Comparison of ENCODE assay signal across 15 mouse cellular contexts in genomic region chr12:100837208-100837607, GRCm38 (mm10). TPM values are rescaled to one million over a fixed set of nuclear protein-coding genes. Genes with fewer than 3 reads are reported as not detected.
DNase-seq lines count a peak whose midpoint lies in the region; ATAC-seq and TF ChIP-seq lines count a peak whose summit lies in the region.
"Had no signal": no experiment of that assay in that cellular context is flagged by ENCODE, and none has a peak within 500 bp of the region (broad histone marks: within the 10 kb centered on the region; RNA-seq: fewer than 3 reads in every experiment).

No protein-coding gene starts in this region.

- ATAC-seq in inflammation-experienced regulatory T-cells, adult 6 months = peak; percentile 91
- no peak for ATAC-seq in megakaryocyte-erythroid progenitor cell, adult 5-6 weeks (replicated peaks; ENCODE audit: low FRiP score, low TSS enrichment, poor library complexity, severe bottlenecking)

- peak overlapping the region; percentile 66 for H3K27ac ChIP-seq in spleen, adult 2 months (ENCODE audit: insufficient read depth, low read length)
- H3K27ac ChIP-seq: forebrain, embryonic 10.5 days; heart, embryonic 15.5 days; kidney, postnatal 0 days; limb, embryonic 12.5 days; midbrain, embryonic 12.5 days had no signal

- H3K36me3 ChIP-seq in spleen, adult 2 months (ENCODE audit: control insufficient read depth, insufficient read depth, low read length) = no peaks in the 10 kb centered on the region
- H3K36me3 ChIP-seq: forebrain, embryonic 10.5 days; heart, embryonic 15.5 days; limb, embryonic 12.5 days; midbrain, embryonic 12.5 days had no signal

- no peaks in the 10 kb centered on the region for H3K27me3 ChIP-seq in spleen, adult 2 months (ENCODE audit: control insufficient read depth, insufficient read depth, low read length)
- H3K27me3 ChIP-seq: heart, embryonic 15.5 days; limb, embryonic 12.5 days had no signal

- TF ChIP-seq POLR2A in spleen, adult 2 months (IDR thresholded peaks at IDR 0.05; ENCODE audit: low read depth, low read length) = peak; percentile 61

- 5% methylated on average over 3 of the region's 3 CpGs for WGBS in spleen, adult 2 months

- peaks cover 20% of the 10 kb centered on the region; the same call in 1 of the 2 replicates for H3K4me1 ChIP-seq in spleen, adult 2 months (ENCODE audit: control insufficient read depth, insufficient read depth, insufficient read length)
- H3K4me1 ChIP-seq: limb, embryonic 12.5 days had no signal

- H3K4me3 ChIP-seq in spleen, adult 2 months (ENCODE audit: extremely low read depth, insufficient read depth, insufficient read length) = peak overlapping the region; percentile 55
- H3K4me3 ChIP-seq: forebrain, embryonic 10.5 days; heart, embryonic 15.5 days; limb, embryonic 12.5 days; midbrain, embryonic 12.5 days had no signal

- TF ChIP-seq CTCF in spleen, adult 2 months (IDR thresholded peaks at IDR 0.05; ENCODE audit: extremely low read depth, insufficient read depth, insufficient read length, insufficient replicate concordance) = no peak

- DNase-seq in adrenal gland, postnatal 14 days = peak; percentile 12
- DNase-seq in adrenal gland, adult (ENCODE audit: inconsistent age in 2 of 2, low spot score in 1 of 2) = no peak
- DNase-seq in spleen, adult 2 months (ENCODE audit: low read depth in 1 of 2, low spot score in 2 of 2) = peak; percentile 25 to 61
- DNase-seq in spleen, postnatal 10 days (ENCODE audit: low spot score in 2 of 2) = no peak
- DNase-seq in gastrocnemius, postnatal 25 days = no peak
- no peak for DNase-seq in frontal cortex, postnatal 25 days (ENCODE audit: low spot score in 2 of 2)
- DNase-seq: adrenal gland, postnatal 10 days; cerebellum, adult 11-12 months had no signal

RNA-seq across cellular contexts. Expression of gene Dglucy, which starts 58.4 kb away (rescaled TPM):
- 11.3 and 13.1 TPM in 2 replicates for total RNA-seq in adrenal gland, postnatal 14 days (2021)
- polyA plus RNA-seq in spleen, adult 2 months (2012; rRNA removed) = 4.8 and 5.2 TPM in 2 replicates
- polyA plus RNA-seq in inflammation-experienced regulatory T-cells, adult 6 months (2017; shearing (Covaris generic)) = 10 to 100 TPM; 12.6 to 19.5 (median 14.1) TPM
- 10 to 100 TPM; 11.5 to 12.3 TPM for total RNA-seq in gastrocnemius, postnatal 25 days (2021)
- 1.2 and 4.7 TPM in 2 replicates for total RNA-seq in megakaryocyte-erythroid progenitor cell, adult 5-6 weeks (2014; fragmentation: Nextera tagmentation)
- total RNA-seq in megakaryocyte-erythroid progenitor cell, adult 5-6 weeks (2017) = 2.9 and 7.4 TPM in 2 replicates

Comparison
In these comparisons a context has a peak if more than half of its experiments do, and no peak if none do; other contexts are left out.
1. DNase-seq: peak in adrenal gland, postnatal 14 days (single experiment) and spleen, adult 2 months (2 of 2); none in adrenal gland, adult (0 of 2), spleen, postnatal 10 days (0 of 2), gastrocnemius, postnatal 25 days (single experiment) and frontal cortex, postnatal 25 days (0 of 2).